Mouse (Mus musculus): Measurements from ENCODE around the gene Insyn1. TPM values are rescaled to one million over a fixed set of nuclear protein-coding genes. Genes with fewer than 3 reads are reported as not detected.

The Insyn1 gene
- total RNA-seq, 1 experiment, result 5.4 TPM

DNA sequence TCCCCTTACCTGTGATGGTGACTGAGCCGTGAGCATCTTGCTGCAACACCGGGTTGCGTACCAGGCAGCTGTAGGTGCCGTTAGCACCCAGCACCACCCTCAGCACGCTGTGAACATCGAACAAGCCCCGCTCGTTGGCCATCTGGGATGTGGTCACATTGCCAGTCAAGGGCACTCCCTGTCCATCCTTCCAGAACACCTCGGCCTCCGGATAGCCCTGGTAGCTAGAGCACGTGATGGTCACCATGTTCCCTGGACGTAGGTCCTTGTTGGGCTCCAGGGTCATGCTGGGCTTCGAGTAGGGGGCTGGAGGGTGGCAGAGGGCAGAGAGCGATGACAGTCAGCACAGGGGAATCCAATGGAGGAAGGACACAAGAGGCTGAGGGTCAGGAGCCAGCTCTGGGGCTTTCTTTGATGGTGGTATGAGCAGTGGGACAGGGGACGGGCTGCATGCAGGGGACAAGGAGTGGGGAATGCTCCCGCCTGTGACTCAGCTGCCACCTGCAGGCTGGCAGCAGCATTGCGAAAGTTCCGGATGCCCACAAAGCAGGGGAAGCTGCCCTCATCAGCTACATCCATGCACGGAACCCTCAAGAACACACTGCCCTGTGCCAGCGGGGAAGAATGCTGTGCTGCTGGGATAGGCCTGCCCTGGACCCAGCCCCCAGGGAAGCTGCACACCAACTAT lies 47.2 kb downstream of the Insyn1 start:
- Histone ChIP-seq H3K36me3 (ENCODE audit: control insufficient read depth, insufficient read depth, low read length, poor library complexity, severe bottlenecking) (peaks cover 39% of the 10 kb centered on the region; the same call in 1 of the 2 replicates), H3K27ac (ENCODE audit: insufficient read depth, low read depth, low read length, poor library complexity, severe bottlenecking) (no peak overlapping the region), H3K9me3 (ENCODE audit: control insufficient read depth, insufficient read depth, low read depth, low read length) (no peaks in the 10 kb centered on the region), H3K4me1 (ENCODE audit: control insufficient read depth in 2 of 2, insufficient read depth in 2 of 2, low read length in 2 of 2, poor library complexity in 1 of 2) (peaks cover 0 to 4% of the 10 kb centered on the region in 2 experiments; a peak in 1 of 4 replicates), H3K4me3 (ENCODE audit: insufficient read depth in 1 of 2, low read depth in 1 of 2, low read length in 2 of 2, poor library complexity in 1 of 2, severe bottlenecking in 1 of 2) (no peak overlapping the region), H3K9ac (ENCODE audit: insufficient read depth, low read depth, low read length, poor library complexity, severe bottlenecking) (no peak overlapping the region)
- in situ Hi-C loops (cut with MboI; ENCODE audit: low sequenced_read_pairs in 2 of 2, unreplicated experiment in 2 of 2), result no loop called here
- DNase-seq (ENCODE audit: low read depth, low spot score), result no peak
- no peak for TF ChIP-seq ZC3H11A (IDR thresholded peaks at IDR 0.05; ENCODE audit: borderline replicate concordance, low read depth, low read length)
- no peak for TF ChIP-seq MAFK (IDR thresholded peaks at IDR 0.05; ENCODE audit: insufficient read depth, low read depth, low read length)
- no peak for TF ChIP-seq ZNF384 (IDR thresholded peaks at IDR 0.05; ENCODE audit: low read depth, low read length)
- TF ChIP-seq HCFC1 (IDR thresholded peaks at IDR 0.05; ENCODE audit: borderline replicate concordance, insufficient read depth, low read length), result no peak

DNA sequence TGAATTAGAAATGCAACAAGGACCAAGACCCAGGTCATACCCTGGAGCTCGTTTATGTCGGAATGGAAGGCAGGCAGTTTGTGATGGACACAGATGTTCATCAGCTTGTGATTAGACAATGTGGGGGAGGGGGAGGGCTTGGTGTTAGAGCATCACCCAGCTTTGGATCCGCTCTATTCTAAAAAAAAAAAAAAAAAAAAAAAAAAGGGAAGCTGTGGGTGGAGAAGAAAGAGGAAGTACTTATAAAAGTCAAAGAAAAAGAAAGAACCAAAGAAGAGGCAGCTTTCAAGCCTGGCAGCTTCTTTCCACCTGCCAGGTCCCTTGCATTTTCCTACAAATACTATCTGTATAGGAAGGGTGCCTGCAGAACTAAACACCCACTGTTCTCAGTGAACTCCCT lies 49.4 kb downstream of the Insyn1 start:
- in situ Hi-C loops (cut with MboI; ENCODE audit: low sequenced_read_pairs in 2 of 2, unreplicated experiment in 2 of 2), result no loop called here

DNA sequence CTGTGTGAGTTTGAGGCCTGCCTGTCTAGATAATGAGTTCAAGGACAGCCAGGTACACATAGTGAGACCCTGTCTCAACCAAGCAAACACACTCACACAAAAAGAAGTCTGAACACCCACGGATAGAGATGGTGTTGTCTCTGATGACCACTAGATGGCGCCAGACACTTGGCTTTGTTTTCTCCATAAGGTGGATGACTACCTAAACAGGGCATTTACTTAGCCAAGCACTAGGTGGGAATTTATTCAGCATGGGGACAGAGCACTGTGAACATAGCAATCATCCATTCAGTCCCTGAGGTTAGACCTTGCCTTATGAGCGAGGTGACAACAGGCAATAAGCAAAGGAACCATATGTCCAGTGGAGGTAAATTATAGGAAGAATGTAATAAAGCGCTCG lies 51.5 kb downstream of the Insyn1 start:
- peak; percentile 79 for DNase-seq (ENCODE audit: low read depth, low spot score)
- H3K9ac ChIP-seq (ENCODE audit: insufficient read depth, low read depth, low read length, poor library complexity, severe bottlenecking), result no peak overlapping the region
- H3K9me3 ChIP-seq (ENCODE audit: control insufficient read depth, insufficient read depth, low read depth, low read length), result no peaks in the 10 kb centered on the region
- peaks cover 25% of the 10 kb centered on the region; the same call in 1 of the 2 replicates for H3K36me3 ChIP-seq (ENCODE audit: control insufficient read depth, insufficient read depth, low read length, poor library complexity, severe bottlenecking)
- no peak overlapping the region for H3K27ac ChIP-seq (ENCODE audit: insufficient read depth, low read depth, low read length, poor library complexity, severe bottlenecking)
- in situ Hi-C loops (cut with MboI; ENCODE audit: low sequenced_read_pairs in 2 of 2, unreplicated experiment in 2 of 2), result no loop called here
- peaks cover 0 to 8% of the 10 kb centered on the region in 2 experiments; a peak in 2 of 4 replicates for H3K4me1 ChIP-seq (ENCODE audit: control insufficient read depth in 2 of 2, insufficient read depth in 2 of 2, low read length in 2 of 2, poor library complexity in 1 of 2)
- TF ChIP-seq ZNF384 (IDR thresholded peaks at IDR 0.05; ENCODE audit: low read depth, low read length) (no peak), HCFC1 (IDR thresholded peaks at IDR 0.05; ENCODE audit: borderline replicate concordance, insufficient read depth, low read length) (no peak), ZC3H11A (IDR thresholded peaks at IDR 0.05; ENCODE audit: borderline replicate concordance, low read depth, low read length) (peak; percentile 81; the same call in 1 of the 2 replicates), CHD2 (IDR thresholded peaks at IDR 0.05; ENCODE audit: low read depth, low read length) (no peak), MAFK (IDR thresholded peaks at IDR 0.05; ENCODE audit: insufficient read depth, low read depth, low read length) (no peak)
- H3K4me3 ChIP-seq (ENCODE audit: insufficient read depth in 1 of 2, low read depth in 1 of 2, low read length in 2 of 2, poor library complexity in 1 of 2, severe bottlenecking in 1 of 2), result no peak overlapping the region

More for the DNA sequence above, 49.4 kb downstream of the Insyn1 start:
- TF ChIP-seq CHD2 (IDR thresholded peaks at IDR 0.05; ENCODE audit: low read depth, low read length), result no peak
- no peak for TF ChIP-seq ZNF384 (IDR thresholded peaks at IDR 0.05; ENCODE audit: low read depth, low read length)
- TF ChIP-seq ZC3H11A (IDR thresholded peaks at IDR 0.05; ENCODE audit: borderline replicate concordance, low read depth, low read length), result no peak
- TF ChIP-seq MAFK (IDR thresholded peaks at IDR 0.05; ENCODE audit: insufficient read depth, low read depth, low read length), result no peak
- TF ChIP-seq HCFC1 (IDR thresholded peaks at IDR 0.05; ENCODE audit: borderline replicate concordance, insufficient read depth, low read length), result no peak
- peaks cover 0 to 7% of the 10 kb centered on the region in 2 experiments; a peak in 2 of 4 replicates for H3K4me1 ChIP-seq (ENCODE audit: control insufficient read depth in 2 of 2, insufficient read depth in 2 of 2, low read length in 2 of 2, poor library complexity in 1 of 2)
- no peak for DNase-seq (ENCODE audit: low read depth, low spot score)
- H3K9me3 ChIP-seq (ENCODE audit: control insufficient read depth, insufficient read depth, low read depth, low read length), result no peaks in the 10 kb centered on the region
- H3K9ac ChIP-seq (ENCODE audit: insufficient read depth, low read depth, low read length, poor library complexity, severe bottlenecking), result no peak overlapping the region
- no peak overlapping the region for H3K4me3 ChIP-seq (ENCODE audit: insufficient read depth in 1 of 2, low read depth in 1 of 2, low read length in 2 of 2, poor library complexity in 1 of 2, severe bottlenecking in 1 of 2)
- H3K27ac ChIP-seq (ENCODE audit: insufficient read depth, low read depth, low read length, poor library complexity, severe bottlenecking), result no peak overlapping the region
- peaks cover 30% of the 10 kb centered on the region; the same call in 1 of the 2 replicates for H3K36me3 ChIP-seq (ENCODE audit: control insufficient read depth, insufficient read depth, low read length, poor library complexity, severe bottlenecking)

- TF ChIP-seq MAFK (IDR thresholded peaks at IDR 0.05; ENCODE audit: insufficient read depth, low read depth, low read length) (peak; percentile 79; the same call in 1 of the 2 replicates), CHD2 (IDR thresholded peaks at IDR 0.05; ENCODE audit: low read depth, low read length) (no peak), ZC3H11A (IDR thresholded peaks at IDR 0.05; ENCODE audit: borderline replicate concordance, low read depth, low read length) (no peak), ZNF384 (IDR thresholded peaks at IDR 0.05; ENCODE audit: low read depth, low read length) (no peak), HCFC1 (IDR thresholded peaks at IDR 0.05; ENCODE audit: borderline replicate concordance, insufficient read depth, low read length) (no peak)
- Histone ChIP-seq H3K4me1 (ENCODE audit: control insufficient read depth in 2 of 2, insufficient read depth in 2 of 2, low read length in 2 of 2, poor library complexity in 1 of 2) (peaks cover 2 to 5% of the 10 kb centered on the region in 2 experiments; a peak in 3 of 4 replicates), H3K9me3 (ENCODE audit: control insufficient read depth, insufficient read depth, low read depth, low read length) (no peaks in the 10 kb centered on the region), H3K9ac (ENCODE audit: insufficient read depth, low read depth, low read length, poor library complexity, severe bottlenecking) (no peak overlapping the region), H3K27ac (ENCODE audit: insufficient read depth, low read depth, low read length, poor library complexity, severe bottlenecking) (no peak overlapping the region), H3K36me3 (ENCODE audit: control insufficient read depth, insufficient read depth, low read length, poor library complexity, severe bottlenecking) (peaks cover 20% of the 10 kb centered on the region; the same call in 1 of the 2 replicates), H3K4me3 (ENCODE audit: insufficient read depth in 1 of 2, low read depth in 1 of 2, low read length in 2 of 2, poor library complexity in 1 of 2, severe bottlenecking in 1 of 2) (no peak overlapping the region)
- no peak for DNase-seq (ENCODE audit: low read depth, low spot score)
- in situ Hi-C loops (cut with MboI; ENCODE audit: low sequenced_read_pairs in 2 of 2, unreplicated experiment in 2 of 2), result no loop called here
These were observed 53.5 kb downstream of the Insyn1 start for GRCm38 (mm10) chr9:58541895-58542338.

Data from ES-E14 (cell line).